Comparison of ENCODE assay signal across 8 mouse cellular contexts in genomic region chr1:134955637-134956176, GRCm38 (mm10). TPM values are rescaled to one million over a fixed set of nuclear protein-coding genes. Genes with fewer than 3 reads are reported as not detected.
DNase-seq lines count a peak whose midpoint lies in the region; ATAC-seq lines count a peak whose summit lies in the region.

TSS of gene Ppp1r12b (minus strand) at chr1:134955942.

- H3K27ac ChIP-seq in heart, embryonic 14.5 days (replicated peaks in 1 of 2; ENCODE audit: control insufficient read depth in 1 of 2, insufficient read depth in 1 of 2, low read depth in 2 of 2, low read length in 2 of 2): peak within 1 kb of the TSS; percentile 65 to 89
- peak within 1 kb of the TSS; percentile 80 for H3K27ac ChIP-seq in liver, embryonic 13.5 days
- H3K27ac ChIP-seq in stomach, embryonic 16.5 days (ENCODE audit: low read length): peak within 1 kb of the TSS; percentile 76

- H3K4me3 ChIP-seq in heart, embryonic 14.5 days (ENCODE audit: control insufficient read depth in 1 of 2, insufficient read depth in 1 of 2, low read depth in 1 of 2, low read length in 2 of 2): peak within 1 kb of the TSS; percentile 65 to 85
- peak within 1 kb of the TSS; percentile 92 for H3K4me3 ChIP-seq in liver, embryonic 13.5 days (replicated peaks)
- H3K4me3 ChIP-seq in stomach, embryonic 16.5 days (replicated peaks; ENCODE audit: low read length): peak within 1 kb of the TSS; percentile 78

- no peaks in the 10 kb centered on the region for H3K27me3 ChIP-seq in heart, embryonic 14.5 days (ENCODE audit: control insufficient read depth, insufficient read depth, low read length)
- H3K27me3 ChIP-seq in liver, embryonic 13.5 days: no peaks in the 10 kb centered on the region
- H3K27me3 ChIP-seq in stomach, embryonic 16.5 days (ENCODE audit: control insufficient read depth, insufficient read depth, low read length): no peaks in the 10 kb centered on the region

- H3K4me1 ChIP-seq in heart, embryonic 14.5 days (ENCODE audit: control insufficient read depth in 2 of 2, insufficient read depth in 2 of 2, low read length in 2 of 2): peaks cover 0 to 25% of the 10 kb centered on the region in 2 experiments; a peak in 3 of 4 replicates
- peaks cover 21% of the 10 kb centered on the region for H3K4me1 ChIP-seq in liver, embryonic 13.5 days (replicated peaks)
- peaks cover 5% of the 10 kb centered on the region; the same call in 1 of the 2 replicates for H3K4me1 ChIP-seq in stomach, embryonic 16.5 days (ENCODE audit: control insufficient read depth, insufficient read depth, low read length)

- peak; percentile 80 for DNase-seq in c-Kit-negative CD71-positive TER-119-positive erythroid progenitor cells, embryonic 14.5 days (ENCODE audit: low read depth, low spot score)
- DNase-seq in fibroblast of lung, adult 2 months (ENCODE audit: low read depth): peak; percentile 86
- DNase-seq in kidney, postnatal 14 days: peak; percentile 97
- DNase-seq in liver, embryonic 13.5 days: peak; percentile 91
- DNase-seq in neural tube, embryonic 10.5 days (ENCODE audit: extremely low spot score, low spot score): peak; percentile 94

- peak within 1 kb of the TSS; percentile 72 for H3K4me2 ChIP-seq in heart, embryonic 14.5 days (ENCODE audit: low read length)
- H3K4me2 ChIP-seq in liver, embryonic 13.5 days: peak within 1 kb of the TSS; percentile 91
- H3K4me2 ChIP-seq in stomach, embryonic 16.5 days (ENCODE audit: low read depth, low read length): peak within 1 kb of the TSS; percentile 90

- peak within 1 kb of the TSS; percentile 92 for H3K9ac ChIP-seq in heart, embryonic 14.5 days (ENCODE audit: low read length)
- H3K9ac ChIP-seq in liver, embryonic 13.5 days: peak within 1 kb of the TSS; percentile 92
- peak within 1 kb of the TSS; percentile 93 for H3K9ac ChIP-seq in stomach, embryonic 16.5 days (ENCODE audit: low read length)

- H3K9me3 ChIP-seq in heart, embryonic 14.5 days (ENCODE audit: control insufficient read depth, low read length): no peaks in the 10 kb centered on the region
- no peaks in the 10 kb centered on the region for H3K9me3 ChIP-seq in liver, embryonic 13.5 days (replicated peaks)
- H3K9me3 ChIP-seq in stomach, embryonic 16.5 days (replicated peaks; ENCODE audit: control insufficient read depth, low read length): no peaks in the 10 kb centered on the region

- peak; percentile 98 for ATAC-seq in CD4-positive, CD25-positive, alpha-beta regulatory T cell, adult 4 months
- peak; percentile 98 for ATAC-seq in heart, embryonic 14.5 days (ENCODE audit: insufficient number of reproducible peaks, insufficient read depth, low FRiP score, low read depth)
- peak; percentile 99 for ATAC-seq in liver, embryonic 13.5 days (ENCODE audit: low read depth)
- peak; percentile 99 for ATAC-seq in stomach, embryonic 16.5 days (ENCODE audit: insufficient read depth, low FRiP score)

- under 1% methylated on average over 39 of the region's 39 CpGs for WGBS in heart, embryonic 14.5 days
- 0% methylated on average over 39 of the region's 39 CpGs for WGBS in liver, embryonic 13.5 days (ENCODE audit: insufficient replicate concordance)
- under 1% methylated on average over 39 of the region's 39 CpGs for WGBS in stomach, embryonic 16.5 days

- H3K36me3 ChIP-seq in heart, embryonic 14.5 days (ENCODE audit: control insufficient read depth, insufficient read depth, low read length): no peaks in the 10 kb centered on the region
- no peaks in the 10 kb centered on the region for H3K36me3 ChIP-seq in liver, embryonic 13.5 days
- no peaks in the 10 kb centered on the region for H3K36me3 ChIP-seq in stomach, embryonic 16.5 days (ENCODE audit: control insufficient read depth, insufficient read depth, low read length)

RNA-seq across cellular contexts. Expression of gene Ppp1r12b, which starts in this region (rescaled TPM):
- polyA plus RNA-seq in CD4-positive, CD25-positive, alpha-beta regulatory T cell, adult 4 months (2017; shearing (Covaris generic)): 1 to 10 TPM; 7.7 to 7.9 TPM
- polyA plus RNA-seq in heart, embryonic 14.5 days (2014; fragmentation: Nextera tagmentation; extraction: Ambion mirVana): 35.7 and 35.9 TPM in 2 replicates
- 1.9 and 2.2 TPM in 2 replicates for polyA plus RNA-seq in liver, embryonic 13.5 days (2015; fragmentation: Nextera tagmentation; extraction: Ambion mirVana)
- 24.5 and 28.9 TPM in 2 replicates for polyA plus RNA-seq in stomach, embryonic 16.5 days (2015; fragmentation: Nextera tagmentation; extraction: Ambion mirVana)

Comparison
In these comparisons a context has a peak if more than half of its experiments do, and no peak if none do; other contexts are left out.
1. Peak in every context shown above with its lines: DNase-seq, ATAC-seq, H3K4me3 ChIP-seq and H3K27ac ChIP-seq.